Mouse (Mus musculus) spleen, adult 2 months (tissue): ENCODE results near the gene Ccdc194.

Experiments
- CTCF ChIP-seq: fragments of 200-500 bp; IDR thresholded peaks from 2 replicates; pipeline ENCODE4 v1.5.1; 2011; ENCODE audit warnings: mild to moderate bottlenecking, inconsistent platforms; ENCODE audit not compliant: insufficient read depth, insufficient read length, insufficient replicate concordance; ENCODE audit errors: extremely low read depth
- POLR2A ChIP-seq: fragments of 200-500 bp; IDR thresholded peaks from 2 replicates; pipeline ENCODE4 v1.6.1; 2011; ENCODE audit warnings: low read depth, low read length, inconsistent platforms

DNA sequence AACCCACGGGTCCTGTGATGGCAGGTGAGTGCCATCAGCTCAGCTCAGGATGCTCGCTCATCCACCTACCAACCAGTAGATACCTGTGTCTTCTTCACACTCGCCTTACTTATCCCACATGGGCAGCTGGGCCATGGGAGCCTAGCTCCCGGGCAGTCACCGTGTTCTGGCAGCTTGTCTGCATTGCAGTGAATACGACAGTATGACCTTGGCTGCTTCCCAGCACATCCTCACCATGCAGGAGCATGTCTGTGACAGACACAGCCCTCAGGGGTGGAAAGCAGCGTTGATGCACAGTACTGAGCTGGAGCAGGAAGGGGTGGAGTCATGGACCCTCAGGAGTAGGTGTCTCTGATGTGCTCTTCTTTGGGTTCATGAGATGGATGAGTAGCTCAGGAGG is 48.9 kb upstream of the Ccdc194 start:
- TF ChIP-seq CTCF (no peak), POLR2A (no peak)
